Mouse (Mus musculus) forebrain, embryonic 12.5 days (tissue): ENCODE results near the gene Capn15. TPM values are rescaled to one million over a fixed set of nuclear protein-coding genes. Genes with fewer than 3 reads are reported as not detected.
A peak's percentile ranks its signal among the peaks of the same experiment; 100 is the strongest.

Source experiments
- ATAC-seq: fragments of 200-750 bp; cut with Nextera tagmentation; 2 replicates; pipeline ENCODE4 v1.8.0; 2017; ENCODE audit warnings: moderate TSS enrichment; ENCODE audit not compliant: low FRiP score
- H3K27ac ChIP-seq: fragments of 300-500 bp; sonication (generic); 2 replicates; pipeline ENCODE4 v1.5.1; 2016; ENCODE audit warnings: mild to moderate bottlenecking
- H3K27me3 ChIP-seq: fragments of 300-500 bp; sonication (generic); 2 replicates; pipeline ENCODE4 v1.6.1; 2016; ENCODE audit warnings: mild to moderate bottlenecking
- H3K36me3 ChIP-seq: fragments of 300-500 bp; sonication (generic); replicated peaks from 2 replicates; pipeline ENCODE4 v1.6.1; 2016; ENCODE audit warnings: mild to moderate bottlenecking
- H3K4me1 ChIP-seq: fragments of 300-500 bp; sonication (generic); 2 replicates; pipeline ENCODE4 v1.6.1; 2016
- H3K4me2 ChIP-seq: fragments of 300-500 bp; sonication (generic); 2 replicates; pipeline ENCODE4 v1.6.1; 2016; ENCODE audit warnings: mild to moderate bottlenecking, moderate library complexity
- H3K4me3 ChIP-seq: fragments of 300-500 bp; sonication (generic); replicated peaks from 2 replicates; pipeline ENCODE4 v1.5.1; 2016; ENCODE audit warnings: mild to moderate bottlenecking
- H3K9ac ChIP-seq: fragments of 300-500 bp; sonication (generic); 2 replicates; pipeline ENCODE4 v1.6.1; 2016; ENCODE audit warnings: mild to moderate bottlenecking
- H3K9me3 ChIP-seq: fragments of 300-500 bp; sonication (generic); 2 replicates; pipeline ENCODE4 v1.6.1; 2016
- WGBS: fragments of 180-500 bp; shearing (Covaris S2); methylation state at CpG from one replicate; pipeline ENCODE4 v1.1.7; 2016; 5-methylcytosine and 5-hydroxymethylcytosine counted together
- polyA plus RNA-seq: library from polyadenylated mRNA; unstranded; fragments of >200 nt; fragmentation: Nextera tagmentation; extraction: Ambion mirVana; gene quantifications from 2 replicates; pipeline ENCODE4 v1.2.1, GENCODE M21; 2016

Gene Capn15
- polyA plus RNA-seq, 1 experiment from 2014 or later, result 30.6 TPM

DNA sequence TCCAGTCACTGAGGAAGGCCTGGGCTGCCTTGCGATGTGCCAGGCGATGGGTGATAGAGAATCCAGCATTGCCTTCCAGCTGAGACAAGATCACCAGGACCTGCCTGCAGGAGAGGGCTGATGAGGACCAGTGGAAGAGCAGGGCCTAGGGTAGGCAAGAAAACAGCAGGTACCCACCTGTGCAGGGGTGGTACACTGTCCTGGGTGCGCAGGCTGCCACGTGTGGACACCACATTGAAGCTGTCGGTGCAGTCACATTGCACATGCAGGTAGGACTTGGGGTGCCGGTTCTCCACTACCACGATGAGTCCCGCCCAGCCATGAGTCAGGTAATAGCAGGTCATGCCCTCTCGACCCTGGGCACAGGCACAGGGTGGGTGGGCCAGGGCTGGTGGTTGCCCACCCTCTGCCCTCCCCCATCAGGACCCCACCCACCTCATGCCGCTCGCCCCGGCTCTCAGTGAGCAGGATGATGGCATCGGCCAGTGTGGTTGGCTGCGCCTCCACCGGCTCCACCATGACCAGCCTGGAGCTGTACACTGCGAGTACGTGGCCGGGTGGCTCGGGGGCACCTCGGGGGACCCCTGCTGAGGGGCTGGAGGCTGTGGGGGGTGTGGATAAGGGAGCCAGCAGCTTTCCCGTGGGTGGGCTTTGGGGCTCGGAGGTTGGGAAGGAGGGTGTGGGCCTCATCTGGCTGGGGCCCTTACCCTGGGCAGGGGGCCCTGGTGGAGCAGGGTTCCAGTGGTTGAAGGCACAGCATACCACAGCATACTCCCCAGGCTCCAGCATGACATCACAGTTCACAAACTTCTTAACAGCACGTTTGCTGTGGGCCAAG is 25.7 kb downstream of the Capn15 start:
- H3K27ac ChIP-seq, result no peak overlapping the region
- H3K9ac ChIP-seq, result no peak overlapping the region
- H3K4me1 ChIP-seq, result no peaks in the 10 kb centered on the region
- no peak overlapping the region for H3K4me3 ChIP-seq
- no peaks in the 10 kb centered on the region for H3K27me3 ChIP-seq
- no peaks in the 10 kb centered on the region for H3K9me3 ChIP-seq
- H3K36me3 ChIP-seq, result peaks cover 62% of the 10 kb centered on the region
- H3K4me2 ChIP-seq, result no peak overlapping the region
- ATAC-seq, result no peak
- 93% methylated on average over 23 of the region's 23 CpGs for WGBS

- Histone ChIP-seq H3K9me3 (no peaks in the 10 kb centered on the region), H3K9ac (no peak overlapping the region), H3K4me1 (no peaks in the 10 kb centered on the region), H3K4me3 (no peak overlapping the region), H3K27me3 (no peaks in the 10 kb centered on the region), H3K4me2 (no peak overlapping the region), H3K36me3 (peaks cover 54% of the 10 kb centered on the region), H3K27ac (no peak overlapping the region)
- ATAC-seq, result no peak
- 95% methylated on average over 11 of the region's 11 CpGs for WGBS
Observed at GRCm38 (mm10) chr17:25958771-25959494, 26.7 kb downstream of the Capn15 start.

DNA sequence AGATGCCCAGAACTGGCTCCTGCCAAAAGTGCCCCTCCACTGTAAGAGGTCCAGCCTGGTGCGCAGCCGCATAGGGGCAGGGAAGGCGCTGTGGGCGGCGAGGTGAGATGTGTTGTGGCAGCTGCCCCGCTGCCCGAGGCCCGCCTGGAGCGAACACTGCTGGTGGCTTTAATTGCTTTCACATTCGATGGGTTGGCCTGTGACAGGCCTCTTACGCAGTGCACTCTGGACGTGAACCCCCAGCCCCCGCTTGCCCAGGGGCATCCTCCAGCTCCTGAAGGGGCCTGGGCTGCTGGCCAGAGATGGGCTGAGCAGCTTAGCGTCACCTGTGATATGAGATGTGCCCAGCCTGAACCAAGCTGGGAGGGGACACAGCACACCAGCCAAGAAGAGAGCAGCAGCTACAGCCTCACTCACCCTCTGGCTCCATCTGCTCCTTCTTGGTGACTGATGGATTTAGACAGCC is 28.0 kb downstream of the Capn15 start:
- peaks cover 11% of the 10 kb centered on the region for H3K27me3 ChIP-seq
- WGBS, result 84% methylated on average over 14 of the region's 14 CpGs
- no peak overlapping the region for H3K4me2 ChIP-seq
- no peak overlapping the region for H3K4me3 ChIP-seq
- no peak for ATAC-seq
- no peaks in the 10 kb centered on the region for H3K4me1 ChIP-seq
- H3K36me3 ChIP-seq, result peaks cover 41% of the 10 kb centered on the region
- no peak overlapping the region for H3K27ac ChIP-seq
- no peaks in the 10 kb centered on the region for H3K9me3 ChIP-seq
- no peak overlapping the region for H3K9ac ChIP-seq

- H3K9me3 ChIP-seq, result no peaks in the 10 kb centered on the region
- WGBS, result 87% methylated on average over 7 of the region's 7 CpGs
- no peak for ATAC-seq
Observed at GRCm38 (mm10) chr17:25956631-25957030, 29.0 kb downstream of the Capn15 start.

DNA sequence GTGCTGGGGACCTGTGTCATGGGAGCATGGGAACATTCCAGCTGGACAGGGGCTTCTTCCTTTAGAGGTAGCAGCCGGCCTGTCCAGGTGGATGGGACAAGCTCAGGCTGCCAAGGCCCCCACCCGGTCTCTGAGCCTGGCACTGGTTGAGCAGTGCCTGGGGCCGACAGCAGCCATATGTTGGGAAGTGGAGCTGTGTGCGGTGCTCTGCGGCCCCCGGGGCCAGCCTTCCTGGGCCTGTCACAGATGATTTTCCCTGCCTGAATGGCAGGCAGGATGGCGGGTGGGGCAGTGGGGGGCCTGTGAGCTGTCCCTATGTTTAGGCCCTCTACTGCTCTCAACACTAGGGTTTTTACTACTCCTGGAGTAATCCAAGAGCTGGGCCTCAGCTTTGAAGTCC is 29.4 kb downstream of the Capn15 start:
- no peak overlapping the region for H3K27ac ChIP-seq

More at GRCm38 (mm10) chr17:25956631-25957030, 29.0 kb downstream of the Capn15 start:
- Histone ChIP-seq H3K27me3 (peaks cover 21% of the 10 kb centered on the region), H3K4me1 (peaks cover 5% of the 10 kb centered on the region), H3K27ac (no peak overlapping the region), H3K4me3 (no peak overlapping the region), H3K4me2 (no peak overlapping the region), H3K36me3 (peaks cover 37% of the 10 kb centered on the region), H3K9ac (no peak overlapping the region)

DNA sequence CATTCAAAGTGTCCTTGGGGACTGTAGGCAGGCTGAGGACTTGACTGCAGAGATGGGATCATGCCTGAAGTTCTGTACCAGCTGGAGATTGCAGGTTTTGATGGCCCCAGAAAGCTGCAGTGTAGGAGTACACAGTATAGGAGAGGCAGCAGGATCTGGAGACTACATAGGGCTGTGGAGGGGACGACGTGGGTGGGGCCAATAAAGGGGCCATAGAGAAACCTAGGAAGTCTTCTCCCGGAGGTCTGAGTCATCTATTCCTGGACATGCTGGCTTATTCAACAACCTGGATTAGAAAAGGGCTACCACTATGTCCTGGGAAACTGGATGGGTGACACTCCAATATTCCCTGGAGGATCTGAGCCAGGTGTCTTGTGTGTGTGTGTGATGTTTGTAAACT is 29.9 kb downstream of the Capn15 start:
- Histone ChIP-seq H3K36me3 (peaks cover 29% of the 10 kb centered on the region), H3K4me2 (no peak overlapping the region), H3K9me3 (no peaks in the 10 kb centered on the region), H3K4me1 (peaks cover 11% of the 10 kb centered on the region), H3K27me3 (peaks cover 30% of the 10 kb centered on the region), H3K9ac (no peak overlapping the region), H3K4me3 (no peak overlapping the region), H3K27ac (no peak overlapping the region)
- ATAC-seq, result no peak
- WGBS, result 77% methylated on average over 3 of the region's 3 CpGs

More for the DNA sequence above, 29.4 kb downstream of the Capn15 start:
- Histone ChIP-seq H3K4me3 (no peak overlapping the region), H3K4me2 (no peak overlapping the region), H3K9ac (no peak overlapping the region), H3K4me1 (peaks cover 9% of the 10 kb centered on the region), H3K27me3 (peaks cover 26% of the 10 kb centered on the region), H3K9me3 (no peaks in the 10 kb centered on the region), H3K36me3 (peaks cover 34% of the 10 kb centered on the region)
- WGBS, result 82% methylated on average over 7 of the region's 7 CpGs
- ATAC-seq, result no peak

- no peak overlapping the region for H3K9ac ChIP-seq
- no peak overlapping the region for H3K4me2 ChIP-seq
- WGBS, result 86% methylated on average over 2 of the region's 2 CpGs
- H3K9me3 ChIP-seq, result no peaks in the 10 kb centered on the region
- no peak overlapping the region for H3K27ac ChIP-seq
- H3K4me1 ChIP-seq, result peaks cover 11% of the 10 kb centered on the region
- H3K4me3 ChIP-seq, result no peak overlapping the region
- ATAC-seq, result no peak
- peaks cover 19% of the 10 kb centered on the region for H3K36me3 ChIP-seq
- H3K27me3 ChIP-seq, result peaks cover 41% of the 10 kb centered on the region
Observed at GRCm38 (mm10) chr17:25954671-25955070, 30.9 kb downstream of the Capn15 start.

- Histone ChIP-seq H3K27me3 (peaks cover 43% of the 10 kb centered on the region), H3K9ac (no peak overlapping the region), H3K4me2 (no peak overlapping the region), H3K27ac (no peak overlapping the region), H3K36me3 (peaks cover 9% of the 10 kb centered on the region), H3K4me3 (no peak overlapping the region), H3K9me3 (no peaks in the 10 kb centered on the region), H3K4me1 (peaks cover 11% of the 10 kb centered on the region)
- ATAC-seq, result no peak
- WGBS, result 78% methylated on average over 5 of the region's 5 CpGs
Observed at GRCm38 (mm10) chr17:25953161-25953560, 32.4 kb downstream of the Capn15 start.

GRCm38 (mm10) chr17:25951803-25952623 is 33.6 kb downstream of the Capn15 start, which contains the start of gene A930017K11Rik:
TSS of gene A930017K11Rik (minus strand) at chr17:25952565.
- WGBS, result under 1% methylated on average over 51 of the region's 58 CpGs
- Histone ChIP-seq H3K27me3 (peaks cover 48% of the 10 kb centered on the region), H3K4me3 (peak within 1 kb of the TSS; percentile 36), H3K36me3 (no peaks in the 10 kb centered on the region), H3K4me1 (peaks cover 11% of the 10 kb centered on the region), H3K9ac (no peak within 1 kb of the TSS), H3K4me2 (peak within 1 kb of the TSS; percentile 54), H3K9me3 (no peaks in the 10 kb centered on the region), H3K27ac (no peak within 1 kb of the TSS)
- ATAC-seq, result no peak

DNA sequence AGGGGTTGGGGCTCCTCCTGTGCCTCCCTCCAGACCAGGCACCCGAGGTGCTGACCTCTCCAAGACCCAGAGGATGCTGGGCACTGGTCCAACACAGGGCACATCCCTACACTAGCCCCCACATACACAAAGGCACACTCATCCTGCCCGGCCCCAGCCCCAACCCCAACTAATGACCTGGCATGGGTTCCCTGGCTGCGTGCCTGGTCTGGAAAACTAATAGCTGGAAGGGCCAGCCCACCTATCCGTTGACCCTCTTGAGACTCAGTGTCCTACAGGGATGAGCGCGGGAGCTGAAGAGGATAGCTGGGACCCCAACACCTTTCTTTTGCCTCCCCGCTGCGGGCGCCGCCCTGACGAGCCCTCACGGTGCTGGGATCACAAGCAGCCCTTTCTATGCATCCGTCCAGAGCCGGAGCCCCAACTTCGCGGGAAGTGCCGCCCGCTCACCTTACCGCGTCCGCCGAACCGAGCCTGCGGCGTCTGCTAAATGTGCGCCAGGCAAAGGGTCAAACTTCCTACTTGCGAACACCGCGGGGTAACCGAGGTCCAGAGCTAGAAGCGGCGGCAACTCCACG is 34.3 kb downstream of the Capn15 start:
- no peaks in the 10 kb centered on the region for H3K9me3 ChIP-seq
- H3K27ac ChIP-seq, result no peak overlapping the region
- under 1% methylated on average over 32 of the region's 33 CpGs for WGBS
- no peaks in the 10 kb centered on the region for H3K36me3 ChIP-seq
- H3K4me3 ChIP-seq, result peak overlapping the region; percentile 36
- H3K4me2 ChIP-seq, result peak overlapping the region; percentile 54
- H3K9ac ChIP-seq, result no peak overlapping the region
- H3K4me1 ChIP-seq, result peaks cover 11% of the 10 kb centered on the region
- ATAC-seq, result no peak
- H3K27me3 ChIP-seq, result peaks cover 48% of the 10 kb centered on the region

DNA sequence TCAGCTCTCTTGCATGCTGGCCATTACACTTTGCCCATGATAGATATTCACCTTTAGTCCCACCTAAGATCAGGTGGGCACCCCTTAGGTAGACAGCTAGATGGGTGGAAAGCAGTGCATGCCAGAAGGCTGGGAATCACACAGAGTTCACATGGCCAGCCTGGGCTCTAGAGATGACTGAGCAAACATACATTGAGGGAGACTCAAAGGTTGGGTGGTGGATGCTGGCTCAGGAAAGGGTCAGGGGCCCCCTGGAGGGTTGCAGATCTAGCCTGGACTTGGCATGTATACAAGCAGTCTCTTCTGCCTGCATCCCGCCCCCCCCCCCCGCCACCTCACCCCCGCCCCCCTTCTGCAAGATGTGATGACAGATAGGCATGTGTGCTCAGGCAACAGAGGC is 34.9 kb downstream of the Capn15 start:
- H3K27me3 ChIP-seq, result peaks cover 54% of the 10 kb centered on the region

More for the DNA sequence above, 34.9 kb downstream of the Capn15 start:
- Histone ChIP-seq H3K4me1 (peaks cover 11% of the 10 kb centered on the region), H3K27ac (no peak overlapping the region), H3K9ac (no peak overlapping the region), H3K36me3 (no peaks in the 10 kb centered on the region), H3K4me2 (peak overlapping the region; percentile 54; the same call in 1 of the 2 replicates), H3K9me3 (no peaks in the 10 kb centered on the region), H3K4me3 (no peak overlapping the region)
- WGBS, result 33% methylated on average over 1 of the region's 3 CpGs
- ATAC-seq, result no peak
